Mouse (Mus musculus) megakaryocyte, embryonic 14.5 days (primary cell): ENCODE measurements around the gene Upf2.
"Not testable (repeated sequence)": the region's sequence is repeated elsewhere in the genome, so short reads cannot be mapped to it uniquely, and the experiment has no call there.

Experiments used
- FLI1 ChIP-seq: IDR thresholded peaks from 2 replicates; pipeline ENCODE4 v1.6.1; 2012; ENCODE audit warnings: low read length, inconsistent platforms, mixed read lengths
- GATA1 ChIP-seq: IDR thresholded peaks from 3 replicates; pipeline ENCODE4 v1.6.1; 2012; ENCODE audit warnings: mixed read lengths, low read length, inconsistent platforms, borderline replicate concordance

GRCm38 (mm10) chr2:6015182-6015581, 63.9 kb downstream of the Upf2 start:
- not testable (repeated sequence) for TF ChIP-seq GATA1, FLI1
